Mouse (Mus musculus) cerebellum, postnatal 14 days (tissue): ENCODE measurements around the gene Tspan14.

Experiments
- DNase-seq, 2 experiments: peaks; one replicate each; pipeline ENCODE4 v3.0.0; 2021; ENCODE audit warnings: mixed read lengths in 2 of 2

The Tspan14 gene

GRCm38 (mm10) chr14:40873961-40874360 lies 92.6 kb downstream of the Tspan14 start:
- no peak for DNase-seq

- no peak for DNase-seq
Measured at GRCm38 (mm10) chr14:40870598-40870997, 96.0 kb downstream of the Tspan14 start.

GRCm38 (mm10) chr14:40864811-40865514 lies 101.6 kb downstream of the Tspan14 start:
- no peak for DNase-seq

- DNase-seq = no peak
Measured at GRCm38 (mm10) chr14:40863659-40864058, 102.9 kb downstream of the Tspan14 start.

- DNase-seq = no peak
Measured at GRCm38 (mm10) chr14:40863022-40863421, 103.6 kb downstream of the Tspan14 start.
